Mouse (Mus musculus) skeletal muscle tissue, adult 2 months (tissue): ENCODE measurements around the gene Sema3d.

Experiments used
- DNase-seq: peaks from one replicate; pipeline ENCODE4 v3.0.0-alpha.2; 2012; ENCODE audit warnings: low read depth, low spot score

The Sema3d gene

GRCm38 (mm10) chr5:12383133-12383959, at the start of gene Sema3d:
Sema3d (plus strand) TSS chr5:12383385.
- no peak for DNase-seq

- no peak for DNase-seq
Measured at GRCm38 (mm10) chr5:12377261-12377660, 5.9 kb upstream of the Sema3d start.

- no peak for DNase-seq
Measured at GRCm38 (mm10) chr5:12378900-12379299, 4.3 kb upstream of the Sema3d start.

GRCm38 (mm10) chr5:12382010-12382409, 1.2 kb upstream of the Sema3d start:
- DNase-seq = no peak

DNA sequence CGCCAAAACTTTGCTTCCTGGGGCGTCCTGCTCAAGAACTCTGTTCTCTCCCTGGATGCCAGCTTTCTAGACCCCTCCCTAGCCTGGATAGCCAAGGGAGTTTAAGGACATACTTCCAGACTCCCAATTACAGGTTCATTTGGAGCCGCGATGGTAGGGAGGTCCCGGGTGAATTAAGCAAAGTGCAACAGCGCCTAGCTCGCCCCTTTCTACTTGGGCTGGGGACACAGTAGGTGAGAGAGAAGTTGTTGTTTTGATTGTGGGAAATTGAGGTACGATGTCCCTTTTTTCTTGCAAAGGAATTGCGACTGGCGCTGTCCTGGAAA, 738 bp downstream of the Sema3d start:
- no peak for DNase-seq

DNA sequence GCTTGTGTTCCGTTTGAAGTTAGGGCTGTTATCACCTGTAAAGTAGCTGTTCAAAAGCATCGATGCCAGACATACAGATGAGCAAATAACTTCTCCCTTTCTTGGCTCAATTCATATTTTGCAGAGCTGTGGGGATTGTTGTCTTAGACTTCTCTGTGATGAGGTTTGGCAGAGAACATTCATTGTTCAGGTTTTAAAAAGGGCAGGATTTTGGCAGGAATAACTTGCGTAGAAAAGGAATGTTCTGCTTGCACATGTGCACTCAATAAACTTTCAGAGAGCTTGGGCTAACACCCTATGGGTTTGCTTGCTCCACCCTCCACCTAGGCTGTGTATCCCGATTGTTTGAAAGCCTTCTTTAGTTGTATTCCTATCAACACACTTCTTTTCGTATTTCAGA, 9.5 kb downstream of the Sema3d start:
- no peak for DNase-seq

DNA sequence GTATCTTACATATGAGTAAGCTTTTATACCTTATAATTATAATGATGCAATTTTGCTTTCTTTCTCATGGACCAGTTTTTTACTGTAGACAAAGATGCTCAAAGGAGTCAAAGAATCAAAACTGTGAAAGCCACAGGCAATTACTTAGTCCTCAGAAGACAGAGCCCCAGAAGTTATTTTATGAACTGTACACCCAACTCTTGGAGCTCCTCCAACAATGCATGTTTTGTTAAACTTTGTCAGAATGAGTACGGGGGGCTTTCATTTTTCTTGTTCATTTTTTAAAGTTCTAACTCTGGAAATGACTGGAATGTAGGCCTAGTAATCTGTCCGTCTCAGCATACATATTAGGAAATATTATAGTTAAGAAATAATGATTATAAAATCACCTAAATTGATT, 16.1 kb downstream of the Sema3d start:
- DNase-seq = no peak

DNA sequence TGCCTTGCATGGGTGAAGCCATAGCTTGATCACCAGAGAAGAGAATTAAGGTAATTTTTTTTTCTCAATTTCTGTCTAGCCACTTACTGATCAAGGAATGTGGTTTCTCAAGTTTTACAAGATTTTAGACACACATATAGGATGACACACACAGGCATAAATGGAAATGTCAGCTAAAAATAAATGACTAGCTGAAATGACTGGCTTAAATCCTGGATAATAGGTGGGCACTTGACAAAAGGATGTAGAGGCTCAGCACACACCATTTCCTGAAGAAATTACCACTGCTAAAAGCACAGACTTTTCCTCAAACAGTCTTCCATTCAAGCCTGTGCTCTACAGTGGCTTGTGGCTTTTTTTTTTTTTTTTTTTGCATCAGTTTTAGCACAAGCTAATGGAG, 21.0 kb downstream of the Sema3d start:
- no peak for DNase-seq

DNA sequence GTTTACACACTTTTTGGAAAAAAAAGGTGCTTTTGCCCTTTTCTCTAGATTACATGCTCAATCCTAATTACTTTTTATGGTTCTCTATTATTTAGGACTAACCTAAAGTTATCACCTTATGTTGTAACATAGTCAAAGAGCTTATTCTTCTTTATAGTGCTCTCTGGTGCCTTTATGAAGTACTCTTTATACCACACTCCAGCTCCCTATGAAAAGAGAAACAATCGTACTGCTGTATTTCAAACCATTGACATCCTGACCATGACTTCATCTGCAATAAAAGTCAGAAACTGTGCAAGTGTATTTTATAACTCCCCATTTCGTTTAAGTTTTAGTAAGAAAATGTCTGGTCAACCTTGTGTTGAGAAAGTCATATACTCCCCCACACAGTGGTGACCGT, 29.4 kb downstream of the Sema3d start:
- DNase-seq = no peak

DNA sequence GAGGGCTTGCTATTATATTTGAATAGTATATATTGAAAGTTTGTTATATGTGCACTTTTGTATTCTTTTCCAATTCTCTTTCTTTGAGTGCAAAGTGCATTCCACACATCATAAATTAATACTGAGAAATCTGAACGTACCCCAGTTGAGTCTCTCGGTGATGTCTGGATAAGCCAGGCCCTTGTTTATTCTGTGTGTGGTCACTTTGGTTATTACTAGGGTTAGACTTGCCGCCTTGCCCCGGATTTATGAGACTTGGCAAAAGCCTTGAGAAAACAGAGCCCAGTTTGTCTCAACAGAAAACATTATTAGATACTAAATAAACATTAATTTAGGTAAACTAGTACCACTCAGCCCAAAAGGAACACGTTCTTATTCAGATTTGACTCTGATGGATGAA, 40.1 kb downstream of the Sema3d start:
- no peak for DNase-seq

GRCm38 (mm10) chr5:12441737-12442136, 58.6 kb downstream of the Sema3d start:
- DNase-seq = no peak

GRCm38 (mm10) chr5:12442176-12443105, 59.3 kb downstream of the Sema3d start:
- no peak for DNase-seq

DNA sequence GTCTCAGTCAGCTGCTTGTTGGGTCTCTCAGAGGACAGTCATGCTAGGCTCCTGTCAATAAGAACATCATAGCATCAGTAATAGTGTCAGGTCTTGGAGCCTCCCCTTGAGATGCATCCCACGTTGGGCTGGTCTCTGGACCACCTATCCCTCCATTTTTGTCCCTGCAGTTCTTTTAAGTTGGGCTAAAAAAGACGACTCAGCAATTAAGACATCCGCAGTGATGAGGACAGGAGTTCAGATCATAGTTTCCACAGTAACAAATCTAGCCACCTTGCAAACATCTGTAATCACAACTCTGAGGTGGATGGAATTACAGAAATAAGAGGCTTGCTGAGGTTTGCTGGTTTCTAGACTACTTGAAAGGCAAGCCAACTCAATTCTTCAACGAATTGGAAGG, 67.9 kb downstream of the Sema3d start:
- DNase-seq = no peak

GRCm38 (mm10) chr5:12454946-12455345, 71.8 kb downstream of the Sema3d start:
- DNase-seq = no peak

DNA sequence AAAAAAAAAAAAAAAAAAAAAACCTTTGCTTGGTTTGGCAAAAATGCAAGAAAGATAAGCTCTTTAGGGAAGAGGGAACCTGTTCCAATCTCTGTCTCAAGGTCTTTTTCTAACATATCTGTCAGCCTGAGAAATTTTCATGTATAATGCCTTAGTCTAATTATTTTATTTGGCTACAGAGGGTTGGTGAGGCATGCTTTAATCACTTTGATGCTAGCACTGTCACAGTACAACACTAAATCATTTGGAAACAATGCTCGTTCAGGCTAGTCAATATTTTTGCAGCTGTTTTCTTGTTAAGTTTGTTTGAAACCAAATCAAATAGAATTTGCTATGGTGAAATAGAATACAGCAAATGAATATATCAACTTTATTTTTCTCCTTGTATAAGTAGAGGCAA, 74.3 kb downstream of the Sema3d start:
- DNase-seq = no peak

DNA sequence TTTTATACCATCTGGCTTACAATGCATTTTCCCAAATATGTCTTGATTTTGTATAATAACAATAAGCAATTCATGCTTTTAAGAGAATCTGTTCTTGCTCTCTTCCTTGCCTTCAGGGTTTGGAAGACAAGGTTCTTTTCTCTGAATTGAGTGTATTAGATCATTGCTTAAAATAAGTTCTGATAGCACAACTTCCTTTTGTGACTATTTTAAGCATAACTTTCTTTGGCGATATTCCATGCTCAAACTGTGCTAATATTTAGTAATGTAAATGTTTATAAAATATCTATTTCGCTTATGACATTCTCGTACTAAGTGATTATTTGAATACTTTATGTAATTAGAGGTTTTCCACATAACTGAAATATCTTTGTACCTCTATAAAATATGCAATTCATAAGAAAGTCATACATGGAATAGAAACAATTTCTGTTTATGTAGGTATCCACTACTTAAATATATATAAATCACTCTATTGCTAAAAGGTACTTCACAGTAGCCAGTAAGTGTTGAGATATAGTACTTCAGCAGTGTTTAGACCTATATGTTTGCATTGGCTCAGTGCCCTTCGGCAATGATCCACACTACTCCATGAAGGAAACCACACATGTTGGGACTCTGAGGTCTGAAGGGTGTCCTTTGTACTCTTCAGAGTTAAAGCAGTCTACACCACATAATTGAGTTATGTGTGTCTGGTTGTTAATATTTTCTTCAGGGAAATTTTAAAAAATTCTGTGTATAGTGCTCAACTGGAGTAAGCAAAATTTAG, 84.6 kb downstream of the Sema3d start:
- no peak for DNase-seq

- DNase-seq = no peak
Measured at GRCm38 (mm10) chr5:12474904-12475638, 91.9 kb downstream of the Sema3d start.

DNA sequence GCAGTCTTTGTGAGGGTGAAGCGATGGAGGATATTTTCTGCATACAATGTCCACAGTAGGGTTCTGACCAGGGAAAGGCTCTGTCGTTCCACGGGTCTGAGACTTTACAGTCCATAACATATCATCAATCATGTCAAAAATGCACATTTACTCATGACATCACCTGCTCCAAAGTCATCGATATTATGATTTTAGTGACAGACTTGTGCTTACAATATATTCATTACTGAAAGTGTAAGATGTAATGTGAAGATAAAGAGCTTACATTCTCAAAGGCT, 92.4 kb downstream of the Sema3d start:
- no peak for DNase-seq

DNA sequence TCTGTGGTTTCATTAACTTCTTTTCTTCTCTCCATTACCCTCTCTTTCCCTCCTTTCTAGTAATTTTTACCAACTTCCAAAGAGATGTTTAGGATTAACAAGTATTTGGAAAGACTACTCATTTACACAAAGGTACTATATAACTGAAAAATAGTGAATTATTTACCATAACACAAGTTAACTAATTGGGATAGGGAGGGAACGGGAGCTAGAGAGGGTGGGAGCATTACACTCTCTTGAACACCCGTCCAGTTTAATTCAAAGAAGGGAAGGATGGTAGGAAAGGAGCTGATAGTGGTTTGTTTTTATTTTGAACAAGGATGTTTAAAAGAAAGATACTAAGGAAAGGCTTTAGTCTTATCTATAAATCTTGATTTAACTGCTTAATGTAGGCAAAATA, 104.7 kb downstream of the Sema3d start:
- DNase-seq = no peak

DNA sequence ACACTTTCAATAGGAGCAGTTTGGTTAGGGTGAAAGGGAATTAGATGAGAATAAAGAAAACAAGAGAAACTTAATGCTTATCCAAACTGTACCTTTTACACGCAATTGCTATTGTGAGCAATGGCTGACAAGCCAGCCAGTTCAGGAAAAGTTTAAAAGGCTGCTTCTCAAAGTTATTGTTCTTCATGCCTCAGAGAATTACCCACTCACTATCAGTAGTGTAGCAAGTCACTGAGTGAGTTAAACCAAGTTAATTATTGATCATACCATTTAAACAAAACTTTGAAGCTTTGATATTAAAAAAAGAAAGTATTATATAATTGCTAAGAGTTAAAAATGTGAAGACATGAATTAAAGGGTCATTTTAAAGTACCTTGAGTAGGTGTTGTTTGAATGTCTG, 108.5 kb downstream of the Sema3d start:
- no peak for DNase-seq

GRCm38 (mm10) chr5:12498227-12498928, 115.2 kb downstream of the Sema3d start:
- no peak for DNase-seq
